Mouse (Mus musculus) lung, postnatal 0 days (tissue): ENCODE results near the gene Kif13a. TPM values are rescaled to one million over a fixed set of nuclear protein-coding genes. Genes with fewer than 3 reads are reported as not detected.

Source experiments
- ATAC-seq: fragments of 200-750 bp; cut with Nextera tagmentation; 2 replicates; pipeline ENCODE4 v1.8.0; 2017; ENCODE audit warnings: moderate library complexity
- DNase-seq: peaks from one replicate; pipeline ENCODE4 v3.0.0-alpha.2; 2016; ENCODE audit warnings: low spot score
- H3K27ac ChIP-seq: fragments of 300-500 bp; sonication (generic); 2 replicates; pipeline ENCODE4 v1.5.1; 2014; ENCODE audit warnings: antibody characterized with exemption, mild to moderate bottlenecking, low read length, mixed read lengths
- H3K27me3 ChIP-seq: fragments of 300-500 bp; sonication (generic); replicated peaks from 2 replicates; pipeline ENCODE4 v1.6.1; 2014; ENCODE audit warnings: low read length, mixed read lengths; ENCODE audit not compliant: insufficient read depth
- H3K36me3 ChIP-seq: fragments of 300-500 bp; sonication (generic); 2 replicates; pipeline ENCODE4 v1.6.1; 2014; ENCODE audit warnings: low read length, mixed read lengths; ENCODE audit not compliant: insufficient read depth
- H3K4me1 ChIP-seq: fragments of 300-500 bp; sonication (generic); 2 replicates; pipeline ENCODE4 v1.6.1; 2014; ENCODE audit warnings: antibody characterized with exemption, low read depth, low read length, mixed read lengths; ENCODE audit not compliant: insufficient read depth
- H3K4me2 ChIP-seq: fragments of 300-500 bp; sonication (generic); replicated peaks from 2 replicates; pipeline ENCODE4 v1.6.1; 2014; ENCODE audit warnings: low read depth, mild to moderate bottlenecking, low read length, moderate library complexity, mixed read lengths
- H3K4me3 ChIP-seq: fragments of 300-500 bp; sonication (generic); 2 replicates; pipeline ENCODE4 v1.5.1; 2014; ENCODE audit warnings: low read depth, low read length
- H3K9ac ChIP-seq: fragments of 300-500 bp; sonication (generic); replicated peaks from 2 replicates; pipeline ENCODE4 v1.6.1; 2014; ENCODE audit warnings: low read depth, mild to moderate bottlenecking
- H3K9me3 ChIP-seq: fragments of 300-500 bp; sonication (generic); 2 replicates; pipeline ENCODE4 v1.6.1; 2016; ENCODE audit warnings: low read length, mixed read lengths
- CTCF ChIP-seq: IDR thresholded peaks from 2 replicates; pipeline ENCODE4 v1.5.1; 2016; ENCODE audit warnings: antibody characterized with exemption, mild to moderate bottlenecking
- EP300 ChIP-seq: IDR thresholded peaks from 2 replicates; pipeline ENCODE4 v1.6.1; 2016; ENCODE audit warnings: antibody characterized with exemption, mild to moderate bottlenecking, control low read depth
- WGBS: fragments of 180-500 bp; shearing (Covaris S2); extraction: QIAGEN DNeasy Blood & Tissue Kit; methylation state at CpG from one replicate; pipeline ENCODE4 v1.1.7; 2014; 5-methylcytosine and 5-hydroxymethylcytosine counted together
- polyA plus RNA-seq: library from polyadenylated mRNA; unstranded; fragments of >200 nt; fragmentation: Nextera tagmentation; extraction: Ambion mirVana; gene quantifications from 2 replicates; pipeline ENCODE4 v1.2.1, GENCODE M21; 2015

Gene Kif13a
- polyA plus RNA-seq, 1 experiment from 2014 or later: 30.5 TPM

DNA sequence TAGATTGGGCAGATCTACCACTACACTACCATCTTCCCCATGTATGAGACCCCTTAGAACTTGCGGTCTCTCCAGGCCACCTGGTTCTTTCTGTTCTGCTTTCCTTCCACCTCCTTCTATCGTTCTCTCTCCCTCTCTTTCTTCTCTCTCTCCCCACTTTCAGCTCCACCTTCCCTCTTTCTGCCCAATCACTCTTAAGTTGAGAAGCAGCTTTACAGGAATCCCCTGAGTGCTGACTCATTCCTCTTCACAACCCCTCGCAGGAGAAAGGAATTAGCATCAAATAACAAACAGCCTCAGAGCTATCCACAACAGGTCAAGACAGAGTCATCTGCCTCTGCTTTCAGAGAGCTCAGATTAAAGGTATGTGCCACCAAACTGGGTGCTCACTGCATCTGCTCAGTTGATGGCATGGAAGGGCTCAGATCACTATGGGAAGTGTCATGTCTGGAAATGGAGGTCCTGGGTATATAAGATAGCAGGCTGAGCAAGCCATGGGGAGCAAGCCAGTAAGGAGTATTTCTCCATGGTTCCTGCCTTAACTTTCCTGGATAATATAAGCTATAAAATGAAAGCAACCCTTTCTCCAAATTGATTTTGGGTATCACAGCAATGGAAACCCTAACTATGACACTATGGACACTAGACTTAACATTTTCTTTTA, 213.6 kb downstream of the Kif13a start:
- 63% methylated on average over 3 of the region's 3 CpGs for WGBS
- H3K4me1 ChIP-seq: no peaks in the 10 kb centered on the region; the same call in 1 of the 2 replicates
- H3K4me2 ChIP-seq: no peak overlapping the region
- DNase-seq (no peak), ATAC-seq (no peak)
- H3K27ac ChIP-seq: no peak overlapping the region
- no peak overlapping the region for H3K4me3 ChIP-seq
- no peak overlapping the region for H3K9ac ChIP-seq
- TF ChIP-seq EP300 (no peak), CTCF (no peak)
- no peaks in the 10 kb centered on the region for H3K27me3 ChIP-seq
- peaks cover 16% of the 10 kb centered on the region; the same call in 1 of the 2 replicates for H3K36me3 ChIP-seq
- no peaks in the 10 kb centered on the region for H3K9me3 ChIP-seq

DNA sequence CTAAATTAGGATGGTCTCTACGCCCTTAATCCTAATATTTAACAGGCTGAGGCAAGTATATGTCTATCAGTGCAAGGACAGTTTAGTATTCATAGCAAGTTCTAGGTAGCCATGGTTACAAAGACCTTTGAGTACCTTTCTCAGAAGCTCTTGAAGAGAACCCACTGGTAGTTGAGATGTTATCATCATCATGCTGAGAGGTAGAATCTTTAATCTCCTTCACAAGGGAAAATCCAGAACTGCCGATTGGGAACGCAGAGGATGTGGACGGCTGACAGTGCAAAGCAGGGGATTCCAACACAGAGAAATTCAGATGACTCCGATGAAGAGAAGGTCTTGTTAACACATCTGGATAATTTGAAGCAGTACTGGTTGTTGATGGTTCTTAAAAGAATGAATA, 216.2 kb downstream of the Kif13a start:
- no peak for TF ChIP-seq EP300
- TF ChIP-seq CTCF: no peak
- Histone ChIP-seq H3K27ac (no peak overlapping the region), H3K4me3 (no peak overlapping the region), H3K36me3 (peaks cover 24% of the 10 kb centered on the region; the same call in 1 of the 2 replicates), H3K4me2 (no peak overlapping the region), H3K9ac (no peak overlapping the region), H3K4me1 (no peaks in the 10 kb centered on the region; the same call in 1 of the 2 replicates), H3K9me3 (no peaks in the 10 kb centered on the region), H3K27me3 (no peaks in the 10 kb centered on the region)
- ATAC-seq (no peak), DNase-seq (no peak)
- 92% methylated on average over 5 of the region's 5 CpGs for WGBS

DNA sequence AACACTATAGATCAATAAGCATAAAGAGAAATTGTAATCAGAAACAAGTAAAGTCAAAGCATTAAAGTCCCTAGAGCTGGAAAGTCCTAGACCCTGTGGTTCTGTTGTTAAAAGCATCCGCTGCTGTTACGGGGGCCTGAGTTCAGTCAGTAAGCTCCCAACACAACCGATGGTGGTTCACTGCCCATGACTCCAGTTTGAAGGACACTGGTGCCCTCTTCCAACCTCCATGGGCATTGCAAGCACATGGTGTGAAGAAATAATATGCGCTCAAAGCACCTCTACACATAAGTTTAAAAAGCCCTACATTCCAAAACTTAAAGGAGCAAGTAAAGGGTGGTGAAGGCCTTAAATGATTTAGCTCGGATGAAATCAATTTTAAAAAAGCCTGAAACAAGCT, 226.5 kb downstream of the Kif13a start:
- H3K27ac ChIP-seq: no peak overlapping the region
- DNase-seq: peak; percentile 30
- no peak for TF ChIP-seq EP300
- peak; percentile 69 for TF ChIP-seq CTCF
- no peak overlapping the region for H3K4me2 ChIP-seq
- ATAC-seq: no peak
- peaks cover 3% of the 10 kb centered on the region; the same call in 1 of the 2 replicates for H3K36me3 ChIP-seq
- no peaks in the 10 kb centered on the region for H3K9me3 ChIP-seq
- H3K9ac ChIP-seq: no peak overlapping the region
- WGBS: 80% methylated on average over 5 of the region's 5 CpGs
- no peaks in the 10 kb centered on the region for H3K4me1 ChIP-seq
- no peaks in the 10 kb centered on the region for H3K27me3 ChIP-seq
- H3K4me3 ChIP-seq: no peak overlapping the region

DNA sequence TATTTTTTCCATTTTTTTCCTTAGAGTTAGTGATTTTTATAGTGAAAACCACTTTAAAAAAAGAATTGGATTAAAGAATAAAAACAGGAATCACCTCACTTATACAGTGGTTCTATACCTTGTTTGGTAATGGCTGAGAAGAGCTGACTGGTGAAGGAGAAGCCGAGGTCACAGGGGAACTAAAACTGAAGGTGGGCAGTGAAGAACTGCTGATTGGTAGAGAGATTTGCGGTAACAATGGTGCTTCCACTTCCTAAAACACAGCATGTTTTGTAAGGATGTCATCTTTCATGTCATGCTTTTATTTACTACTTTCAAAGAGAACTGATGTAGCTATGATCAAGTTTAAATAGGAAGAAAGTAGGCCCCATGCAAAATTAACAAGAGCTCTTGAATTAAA, 228.2 kb downstream of the Kif13a start:
- ATAC-seq: no peak
- Histone ChIP-seq H3K9me3 (no peaks in the 10 kb centered on the region), H3K27me3 (no peaks in the 10 kb centered on the region), H3K4me1 (no peaks in the 10 kb centered on the region), H3K4me3 (no peak overlapping the region), H3K36me3 (no peaks in the 10 kb centered on the region), H3K27ac (no peak overlapping the region), H3K4me2 (no peak overlapping the region), H3K9ac (no peak overlapping the region)
- TF ChIP-seq CTCF: no peak
- no peak for TF ChIP-seq EP300
- DNase-seq: no peak
- WGBS: 78% methylated on average over 2 of the region's 2 CpGs

DNA sequence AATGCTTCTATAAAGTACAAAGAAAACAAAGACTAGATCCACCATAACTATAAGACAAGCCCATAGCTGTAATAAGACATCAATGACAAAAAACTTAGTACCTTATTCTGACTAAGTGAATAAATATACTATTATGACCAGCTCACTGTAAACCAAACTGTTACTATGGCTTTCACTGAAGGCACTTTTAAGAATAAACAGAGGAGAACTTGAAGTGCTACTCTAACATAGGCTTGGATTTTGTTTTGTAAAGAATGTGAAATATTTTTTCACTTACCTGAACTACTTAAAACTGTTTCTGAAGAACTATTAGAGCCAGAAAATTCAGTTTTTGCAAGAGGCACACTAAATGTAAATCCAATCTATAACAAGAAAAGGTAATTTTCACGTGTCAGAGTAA, 230.3 kb downstream of the Kif13a start:
- H3K4me2 ChIP-seq: no peak overlapping the region
- H3K9ac ChIP-seq: no peak overlapping the region
- H3K9me3 ChIP-seq: no peaks in the 10 kb centered on the region
- H3K27ac ChIP-seq: no peak overlapping the region
- no peaks in the 10 kb centered on the region for H3K4me1 ChIP-seq
- H3K36me3 ChIP-seq: no peaks in the 10 kb centered on the region
- ATAC-seq (peak; percentile 63), DNase-seq (peak; percentile 60)
- WGBS: 71% methylated on average over 1 of the region's 1 CpGs
- TF ChIP-seq CTCF: no peak
- TF ChIP-seq EP300: peak; percentile 67; the same call in 1 of the 2 replicates
- H3K27me3 ChIP-seq: no peaks in the 10 kb centered on the region
- H3K4me3 ChIP-seq: no peak overlapping the region

Other genes with a start within 250 kb of the Kif13a start
- 14.0 and 16.9 TPM in 2 replicates for gene Nup153, start 201.9 kb downstream of the Kif13a start, polyA plus RNA-seq
- gene Nhlrc1, start 85.0 kb upstream of the Kif13a start, polyA plus RNA-seq: 2.1 and 2.3 TPM in 2 replicates
- 7.0 and 9.5 TPM in 2 replicates for gene Kdm1b, start 113.6 kb upstream of the Kif13a start, polyA plus RNA-seq
- 6.8 and 7.4 TPM in 2 replicates for gene Tpmt, start 114.9 kb upstream of the Kif13a start, polyA plus RNA-seq
- 113 and 126 TPM in 2 replicates for gene Dek, start 176.3 kb upstream of the Kif13a start, polyA plus RNA-seq
- gene Rnf144b, start 192.8 kb upstream of the Kif13a start, polyA plus RNA-seq: 3.2 and 4.0 TPM in 2 replicates